Mouse (Mus musculus) hindbrain, embryonic 14.5 days (tissue): ENCODE results near the gene Gm4981. TPM values are rescaled to one million over a fixed set of nuclear protein-coding genes. Genes with fewer than 3 reads are reported as not detected.
A peak's percentile ranks its signal among the peaks of the same experiment; 100 is the strongest.
"Not testable (repeated sequence)": the region's sequence is repeated elsewhere in the genome, so short reads cannot be mapped to it uniquely, and the experiment has no call there.

Experiments used
- ATAC-seq: fragments of 200-750 bp; cut with Nextera tagmentation; 2 replicates; pipeline ENCODE4 v1.8.0; 2017; ENCODE audit warnings: moderate number of reproducible peaks, mild to moderate bottlenecking, moderate TSS enrichment, moderate library complexity; ENCODE audit not compliant: low FRiP score
- DNase-seq: peaks from one replicate; pipeline ENCODE4 v3.0.0-alpha.2; 2015; ENCODE audit warnings: low spot score
- H3K27ac ChIP-seq: fragments of 300-500 bp; sonication (generic); 2 replicates; pipeline ENCODE4 v1.5.1; 2014; ENCODE audit warnings: mild to moderate bottlenecking, moderate library complexity
- H3K27me3 ChIP-seq: fragments of 300-500 bp; sonication (generic); 2 replicates; pipeline ENCODE4 v1.6.1; 2014; ENCODE audit warnings: mild to moderate bottlenecking, low read length, mixed read lengths; ENCODE audit not compliant: control insufficient read depth, insufficient read depth
- H3K36me3 ChIP-seq: fragments of 300-500 bp; sonication (generic); replicated peaks from 2 replicates; pipeline ENCODE4 v1.6.1; 2014; ENCODE audit not compliant: control insufficient read depth, insufficient read depth
- H3K4me1 ChIP-seq: fragments of 300-500 bp; sonication (generic); replicated peaks from 2 replicates; pipeline ENCODE4 v1.6.1; 2014; ENCODE audit warnings: antibody characterized with exemption, low read length, mixed read lengths; ENCODE audit not compliant: control insufficient read depth, insufficient read depth
- H3K4me2 ChIP-seq: fragments of 300-500 bp; sonication (generic); replicated peaks from 2 replicates; pipeline ENCODE4 v1.6.1; 2014; ENCODE audit warnings: mild to moderate bottlenecking, moderate library complexity
- H3K4me3 ChIP-seq: fragments of 300-500 bp; sonication (generic); replicated peaks from 2 replicates; pipeline ENCODE4 v1.5.1; 2014; ENCODE audit warnings: mild to moderate bottlenecking, low read length
- H3K9ac ChIP-seq: fragments of 300-500 bp; sonication (generic); 2 replicates; pipeline ENCODE4 v1.6.1; 2014
- H3K9me3 ChIP-seq: fragments of 300-500 bp; sonication (generic); 2 replicates; pipeline ENCODE4 v1.6.1; 2016; ENCODE audit warnings: low read length; ENCODE audit not compliant: control insufficient read depth
- WGBS: fragments of 180-500 bp; shearing (Covaris S2); extraction: QIAGEN DNeasy Blood & Tissue Kit; methylation state at CpG from one replicate; pipeline ENCODE4 v1.1.7; 2014; 5-methylcytosine and 5-hydroxymethylcytosine counted together
- polyA plus RNA-seq: library from polyadenylated mRNA; unstranded; fragments of >200 nt; fragmentation: Nextera tagmentation; extraction: Ambion mirVana; gene quantifications from 2 replicates; pipeline ENCODE4 v1.2.1, GENCODE M21; 2014

Gm4981 gene
- polyA plus RNA-seq, 1 experiment from 2014 or later = not detected

DNA sequence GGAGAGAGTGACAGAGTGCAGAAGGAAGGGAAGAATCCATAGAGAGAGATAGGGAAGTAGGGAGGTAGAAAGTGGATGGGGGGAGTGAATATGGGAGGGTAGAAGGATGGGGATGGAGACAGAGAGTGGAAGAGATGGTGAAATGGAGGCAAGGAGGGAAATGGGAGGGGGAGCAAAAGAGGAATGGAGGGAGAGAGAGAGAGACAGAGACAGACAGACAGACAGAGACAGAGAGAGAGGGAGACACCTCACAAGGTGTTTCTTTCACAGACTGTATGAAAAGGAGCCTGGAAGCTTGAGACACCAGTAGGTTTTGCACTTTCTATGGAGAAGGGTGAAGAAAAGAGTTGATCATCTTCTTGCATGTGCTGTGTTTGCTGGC lies 2.8 kb downstream of the Gm4981 start:
- DNase-seq, H3K27me3 ChIP-seq, H3K4me2 ChIP-seq, H3K9ac ChIP-seq, H3K4me3 ChIP-seq, H3K4me1 ChIP-seq, ATAC-seq, H3K27ac ChIP-seq, H3K36me3 ChIP-seq: not testable (repeated sequence)
- peaks cover 13% of the 10 kb centered on the region for H3K9me3 ChIP-seq

DNA sequence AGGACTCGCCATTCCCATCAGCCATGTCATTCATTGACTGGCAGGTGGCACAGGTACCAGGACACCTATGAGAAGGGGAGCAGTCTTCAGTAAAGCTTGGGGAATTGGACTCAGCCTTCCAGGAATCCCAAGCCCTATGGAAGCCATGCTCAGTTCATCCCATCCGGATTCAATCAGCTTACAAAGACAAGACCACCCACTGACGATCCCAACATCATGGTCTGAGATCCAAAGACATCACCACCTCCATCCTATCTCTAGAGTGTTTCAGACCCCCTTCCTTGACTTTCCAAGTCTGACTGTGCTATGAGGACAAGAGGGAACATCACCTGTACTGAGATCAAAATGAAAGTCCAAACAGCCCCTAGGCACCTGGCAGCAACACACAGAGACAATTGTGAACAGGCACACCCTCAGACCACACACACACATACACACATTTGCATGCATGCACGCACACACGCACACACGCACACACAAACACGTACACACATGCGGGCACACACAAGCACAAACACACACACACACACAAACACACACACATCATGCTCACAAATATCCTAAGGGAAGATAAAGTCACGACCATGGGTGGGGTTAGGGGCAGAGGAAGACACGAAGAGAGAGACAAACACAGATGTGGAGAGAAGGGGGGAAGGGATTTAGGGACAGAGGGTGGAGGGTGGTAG lies 3.3 kb downstream of the Gm4981 start:
- H3K9me3 ChIP-seq = peaks cover 13% of the 10 kb centered on the region
- DNase-seq, H3K4me1 ChIP-seq, H3K27ac ChIP-seq, H3K4me2 ChIP-seq, H3K36me3 ChIP-seq, H3K9ac ChIP-seq, H3K27me3 ChIP-seq, H3K4me3 ChIP-seq: not testable (repeated sequence)
- 85% methylated on average over 9 of the region's 10 CpGs for WGBS
- ATAC-seq = peak; percentile 59

DNA sequence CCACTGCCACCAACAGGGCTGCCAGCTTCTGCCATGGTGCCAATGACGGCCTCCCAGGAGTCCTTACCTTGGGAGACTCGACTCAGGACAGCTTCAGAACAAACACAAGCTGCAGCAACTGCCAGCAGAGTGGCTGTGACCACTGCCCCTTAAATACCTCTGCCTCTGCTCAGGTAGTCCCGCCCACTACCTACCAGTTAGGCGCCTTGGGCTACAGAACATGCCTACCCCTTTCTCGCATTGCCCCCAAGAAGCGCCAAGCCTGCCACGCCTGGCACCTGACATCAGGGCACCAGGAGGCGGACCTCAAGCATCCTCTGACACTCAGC lies 3.9 kb downstream of the Gm4981 start, which contains the start of gene Duxf3:
Gene Duxf3 (minus strand): TSS at position 35 of the 329 bp plus-strand sequence.
- H3K9me3 ChIP-seq = peaks cover 13% of the 10 kb centered on the region
- not testable (repeated sequence) for H3K36me3 ChIP-seq, H3K4me3 ChIP-seq, H3K4me1 ChIP-seq, H3K27ac ChIP-seq, H3K9ac ChIP-seq, DNase-seq, H3K4me2 ChIP-seq, H3K27me3 ChIP-seq
- peak; percentile 46 for ATAC-seq
- 84% methylated on average over 6 of the region's 8 CpGs for WGBS

DNA sequence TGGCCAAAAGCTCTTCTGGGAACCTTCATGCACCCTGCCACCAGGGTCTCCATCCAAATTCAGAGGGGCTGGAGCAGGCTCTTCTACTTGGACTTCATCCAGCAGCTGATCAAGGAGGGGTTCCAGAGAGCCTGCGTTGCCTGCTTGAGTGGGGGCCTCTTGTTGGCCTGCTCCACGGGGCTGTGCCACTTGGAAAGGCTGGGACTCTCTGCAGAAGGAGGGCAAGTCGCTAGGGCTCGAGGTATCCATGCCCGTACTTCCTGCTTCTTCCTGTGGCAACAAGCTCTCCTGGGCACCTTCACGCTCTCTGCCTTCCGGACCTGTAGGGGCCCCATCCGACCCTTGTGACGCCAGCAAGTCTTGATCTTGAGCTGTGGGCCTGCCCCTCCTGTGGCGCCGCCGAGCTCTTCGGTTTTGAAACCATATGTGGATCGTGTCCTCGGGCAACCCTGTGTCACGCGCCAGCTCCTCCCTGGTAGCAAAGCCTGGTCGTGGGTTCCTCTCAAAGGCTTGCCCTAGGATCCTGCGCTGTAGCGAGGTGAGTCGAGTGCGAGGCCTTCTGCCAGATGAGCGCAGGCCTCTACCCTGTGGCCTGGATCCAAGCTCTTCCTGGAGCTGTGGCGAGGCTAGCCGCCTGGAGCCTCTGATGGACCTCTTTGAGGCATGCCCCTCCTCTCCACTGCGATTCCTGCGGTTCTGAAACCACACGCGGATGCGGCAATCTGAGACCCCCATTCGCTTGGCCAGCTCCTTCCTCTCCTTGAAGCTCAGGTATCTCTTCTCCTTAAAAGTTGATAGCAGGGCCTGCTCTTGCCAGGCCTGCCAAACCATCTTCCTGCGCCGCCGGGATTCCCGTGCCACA lies 4.5 kb downstream of the Gm4981 start:
- not testable (repeated sequence) for H3K9ac ChIP-seq, H3K4me2 ChIP-seq, DNase-seq, H3K27ac ChIP-seq, H3K4me3 ChIP-seq, H3K27me3 ChIP-seq, H3K36me3 ChIP-seq, H3K4me1 ChIP-seq
- whole genome bisulfite sequencing = 89% methylated on average over 31 of the region's 35 CpGs
- peak; percentile 86 for ATAC-seq
- H3K9me3 ChIP-seq = peaks cover 13% of the 10 kb centered on the region

DNA sequence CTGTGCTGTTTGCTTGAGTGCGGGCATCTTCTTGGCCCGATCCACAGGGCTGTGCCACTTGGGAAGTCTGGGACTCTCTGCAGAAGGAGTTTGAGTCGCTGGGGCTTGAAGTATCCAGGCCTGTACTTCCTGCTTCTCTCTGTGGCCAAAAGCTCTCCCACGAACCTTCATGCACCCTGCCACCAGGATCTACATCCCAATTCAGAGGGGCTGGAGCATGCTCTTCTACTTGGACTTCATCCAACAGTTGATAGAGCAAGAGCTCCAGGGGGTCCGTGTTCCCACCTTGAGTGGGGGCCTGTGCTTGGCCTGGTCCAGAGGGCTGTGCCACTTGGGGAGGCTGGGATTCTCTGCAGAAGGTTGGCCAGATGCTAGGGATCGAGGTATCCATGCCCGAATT lies 5.4 kb downstream of the Gm4981 start:
- WGBS = 86% methylated on average over 5 of the region's 7 CpGs
- H3K9me3 ChIP-seq = peaks cover 13% of the 10 kb centered on the region
- not testable (repeated sequence) for H3K27me3 ChIP-seq, H3K36me3 ChIP-seq, DNase-seq, H3K4me3 ChIP-seq, H3K4me2 ChIP-seq, H3K27ac ChIP-seq, H3K4me1 ChIP-seq, H3K9ac ChIP-seq
- ATAC-seq = peak; percentile 47

DNA sequence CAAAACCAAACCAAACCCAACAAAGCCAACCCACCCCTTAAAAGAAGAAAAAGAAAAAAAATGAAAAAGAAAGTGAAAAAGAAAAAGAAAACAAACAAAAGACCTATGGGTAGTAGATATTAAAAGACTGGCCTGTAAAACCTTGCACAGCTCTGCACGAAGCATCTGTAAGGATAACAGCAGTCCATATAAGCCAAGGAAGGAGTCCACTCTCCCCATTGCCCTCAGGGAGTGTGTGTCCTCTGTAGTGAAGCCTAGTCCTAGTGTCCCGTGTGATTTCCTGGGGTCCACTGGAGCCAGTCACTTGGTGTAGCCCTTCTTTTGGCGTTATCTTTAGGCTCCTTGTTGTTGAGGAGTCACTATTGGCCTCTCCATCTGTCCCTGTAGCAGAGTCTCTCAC lies 6.5 kb downstream of the Gm4981 start:
- DNase-seq, ATAC-seq, H3K4me3 ChIP-seq, H3K9ac ChIP-seq, H3K4me2 ChIP-seq, H3K36me3 ChIP-seq, H3K4me1 ChIP-seq, H3K27me3 ChIP-seq, H3K27ac ChIP-seq: not testable (repeated sequence)
- peaks cover 13% of the 10 kb centered on the region for H3K9me3 ChIP-seq
- WGBS = 52% methylated on average over 3 of the region's 3 CpGs

DNA sequence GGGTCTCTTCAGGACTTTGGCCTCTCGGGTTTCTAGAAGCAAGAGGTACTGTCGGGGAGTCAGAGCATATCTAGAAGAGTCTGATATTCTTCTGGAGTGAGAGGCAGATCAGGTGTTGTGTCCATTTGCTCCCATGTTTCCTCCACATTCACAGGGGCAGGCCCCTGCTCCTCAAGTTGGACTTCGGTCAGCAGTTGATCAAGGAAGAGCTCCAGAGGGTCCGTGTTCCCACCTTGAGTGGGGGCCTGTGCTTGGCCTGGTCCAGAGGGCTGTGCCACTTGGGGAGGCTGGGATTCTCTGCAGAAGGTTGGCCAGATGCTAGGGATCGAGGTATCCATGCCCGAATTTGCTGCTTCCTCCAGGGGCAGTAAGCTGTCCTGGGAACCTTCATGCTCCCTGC lies 8.7 kb downstream of the Gm4981 start:
- 88% methylated on average over 2 of the region's 6 CpGs for WGBS
- not testable (repeated sequence) for H3K4me1 ChIP-seq, H3K36me3 ChIP-seq, H3K27me3 ChIP-seq, H3K4me3 ChIP-seq, DNase-seq, H3K27ac ChIP-seq, H3K9ac ChIP-seq, ATAC-seq, H3K4me2 ChIP-seq
- H3K9me3 ChIP-seq = peaks cover 11% of the 10 kb centered on the region

DNA sequence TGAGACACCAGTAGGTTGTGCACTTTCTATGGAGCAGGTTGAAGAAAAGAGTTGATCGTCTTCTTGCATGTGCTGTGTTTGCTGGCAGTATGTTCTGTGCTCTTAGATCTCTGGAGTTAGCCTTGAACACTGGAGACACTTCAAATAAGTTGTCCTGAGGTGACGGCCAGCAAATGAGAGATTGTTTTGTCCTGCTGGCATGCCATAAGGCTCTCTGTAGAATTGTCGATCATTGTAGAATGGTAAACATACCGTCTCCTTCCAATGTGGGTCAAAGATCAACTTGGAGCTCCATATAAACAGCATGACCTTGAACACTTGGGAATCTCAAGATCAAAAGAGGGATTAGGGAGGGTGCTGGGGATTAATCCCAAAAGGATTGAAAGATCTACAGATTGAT lies 10.1 kb downstream of the Gm4981 start:
- DNase-seq, ATAC-seq, H3K4me3 ChIP-seq, H3K4me2 ChIP-seq, H3K27me3 ChIP-seq, H3K9ac ChIP-seq, H3K4me1 ChIP-seq, H3K36me3 ChIP-seq, H3K27ac ChIP-seq, H3K9me3 ChIP-seq: not testable (repeated sequence)
- 89% methylated on average over 4 of the region's 4 CpGs for whole genome bisulfite sequencing

DNA sequence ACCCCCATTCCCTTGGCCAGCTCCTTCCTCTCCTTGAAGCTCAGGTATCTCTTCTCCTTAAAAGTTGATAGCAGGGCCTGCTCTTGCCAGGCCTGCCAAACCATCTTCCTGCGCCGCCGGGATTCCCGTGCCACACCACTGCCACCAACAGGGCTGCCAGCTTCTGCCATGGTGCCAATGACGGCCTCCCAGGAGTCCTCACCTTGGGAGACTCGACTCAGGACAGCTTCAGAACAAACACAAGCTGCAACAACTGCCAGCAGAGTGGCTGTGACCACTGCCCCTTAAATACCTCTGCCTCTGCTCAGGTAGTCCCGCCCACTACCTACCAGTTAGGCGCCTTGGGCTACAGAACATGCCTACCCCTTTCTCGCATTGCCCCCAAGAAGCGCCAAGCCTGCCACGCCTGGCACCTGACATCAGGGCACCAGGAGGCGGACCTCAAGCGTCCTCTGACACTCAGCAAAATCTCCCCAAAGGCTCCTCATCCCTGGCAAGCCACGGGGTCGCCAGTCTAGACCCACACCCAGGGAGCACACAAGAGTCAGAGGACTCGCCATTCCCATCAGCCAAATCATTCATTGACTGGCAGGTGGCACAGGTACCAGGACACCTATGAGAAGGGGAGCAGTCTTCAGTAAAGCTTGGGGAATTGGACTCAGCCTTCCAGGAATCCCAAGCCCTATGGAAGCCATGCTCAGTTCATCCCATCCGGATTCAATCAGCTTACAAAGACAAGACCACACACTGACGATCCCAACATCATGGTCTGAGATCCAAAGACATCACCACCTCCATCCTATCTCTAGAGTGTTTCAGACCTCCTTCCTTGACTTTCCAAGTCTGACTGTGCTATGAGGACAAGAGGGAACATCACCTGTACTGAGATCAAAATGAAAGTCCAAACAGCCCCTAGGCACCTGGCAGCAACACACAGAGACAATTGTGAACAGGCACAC lies 11.4 kb downstream of the Gm4981 start, which contains the start of gene AW822073:
Gene AW822073 (minus strand): TSS at position 104 of the 959 bp plus-strand sequence.
- H3K9me3 ChIP-seq, H3K27ac ChIP-seq, H3K36me3 ChIP-seq, H3K9ac ChIP-seq, H3K4me1 ChIP-seq, ATAC-seq, H3K4me3 ChIP-seq, H3K27me3 ChIP-seq, H3K4me2 ChIP-seq, DNase-seq: not testable (repeated sequence)
- WGBS = 88% methylated on average over 16 of the region's 18 CpGs
